In the genomic region with DNA sequence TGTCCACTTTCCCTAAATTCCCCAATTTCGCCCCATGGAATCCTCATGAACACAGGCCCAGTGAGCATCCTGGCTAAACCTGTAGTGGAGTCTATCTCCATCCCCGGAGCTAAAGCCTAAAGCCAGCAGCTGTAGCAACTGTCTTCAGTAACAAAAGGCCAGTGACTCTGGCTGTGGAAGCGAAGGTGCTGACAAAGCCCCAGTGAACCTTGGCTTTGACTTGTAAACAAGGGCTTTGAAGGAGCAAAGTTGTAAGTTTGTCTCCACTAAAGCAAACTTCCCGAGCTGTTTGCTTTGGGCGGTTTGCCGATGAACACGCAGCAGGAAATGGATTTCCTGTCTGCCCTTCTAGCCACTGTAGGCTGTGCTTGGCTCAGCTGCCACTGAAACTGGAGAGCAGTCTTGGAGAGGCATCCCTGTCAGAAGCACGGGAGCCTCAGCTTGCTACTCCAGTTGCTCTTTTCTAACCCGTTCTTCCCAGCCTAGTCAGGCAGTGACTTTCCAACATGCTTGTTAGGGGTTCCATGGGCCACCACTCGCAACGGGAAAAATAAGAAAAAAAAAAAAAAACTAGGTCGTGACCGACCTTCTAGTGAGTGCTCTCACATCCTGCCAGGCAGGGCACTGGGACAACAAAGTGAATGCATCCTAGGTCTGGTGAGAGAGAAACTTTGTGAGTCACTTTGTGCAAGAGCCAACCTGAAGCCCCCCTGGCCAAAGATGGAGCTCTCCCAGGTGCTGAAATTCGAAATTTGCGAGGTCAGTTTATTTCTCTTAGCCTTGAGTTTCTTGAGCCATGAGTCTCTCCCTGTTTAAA, we compare ENCODE assay signal across 8 mouse cellular contexts.
A peak's percentile ranks its signal among the peaks of the same experiment; 100 is the strongest.
DNase-seq lines count a peak whose midpoint lies in the region; ATAC-seq lines count a peak whose summit lies in the region.

No protein-coding gene starts in this region.

- 8% methylated on average over 15 of the region's 15 CpGs for WGBS in kidney, embryonic 15.5 days
- WGBS in hindbrain, embryonic 12.5 days: 7% methylated on average over 15 of the region's 15 CpGs

- no peak overlapping the region for H3K27ac ChIP-seq in kidney, embryonic 15.5 days
- H3K27ac ChIP-seq in hindbrain, embryonic 12.5 days: no peak overlapping the region; the same call in 1 of the 2 replicates

- no peak overlapping the region for H3K9ac ChIP-seq in kidney, embryonic 15.5 days
- H3K9ac ChIP-seq in hindbrain, embryonic 12.5 days: no peak overlapping the region

- H3K4me1 ChIP-seq in kidney, embryonic 15.5 days: peaks cover 9% of the 10 kb centered on the region
- H3K4me1 ChIP-seq in hindbrain, embryonic 12.5 days: peaks cover 15% of the 10 kb centered on the region

- H3K4me2 ChIP-seq in kidney, embryonic 15.5 days: peak overlapping the region; percentile 12
- peak overlapping the region; percentile 32 for H3K4me2 ChIP-seq in hindbrain, embryonic 12.5 days (replicated peaks)

- ATAC-seq in kidney, embryonic 15.5 days (replicated peaks; ENCODE audit: low FRiP score): 0 out of 2 replicates have a peak, but pooled peaks have one; percentile 46
- no peak for ATAC-seq in hindbrain, embryonic 12.5 days (ENCODE audit: low FRiP score)
- no peak for ATAC-seq in erythroid progenitor cell, adult 5-6 weeks (replicated peaks; ENCODE audit: low FRiP score, poor library complexity, severe bottlenecking)
- ATAC-seq in activated CD4-positive, CD25-positive, alpha-beta regulatory T cell, adult 4 months: no peak

- H3K36me3 ChIP-seq in kidney, embryonic 15.5 days: no peaks in the 10 kb centered on the region
- H3K36me3 ChIP-seq in hindbrain, embryonic 12.5 days: no peaks in the 10 kb centered on the region

- no peaks in the 10 kb centered on the region for H3K27me3 ChIP-seq in kidney, embryonic 15.5 days
- H3K27me3 ChIP-seq in hindbrain, embryonic 12.5 days: no peaks in the 10 kb centered on the region

- DNase-seq in kidney, adult 8-10 months: no peak
- DNase-seq in NIH3T3 (ENCODE audit: low read depth): peak; percentile 72
- DNase-seq in cerebellum, postnatal 36 days: peak; percentile 25 to 31
- peak; percentile 25 to 53 for DNase-seq in lung, postnatal 4 days

- 0 out of 2 replicates have a peak, but pooled peaks cover 3% of the 10 kb centered on the region for H3K9me3 ChIP-seq in kidney, embryonic 15.5 days (replicated peaks)
- no peaks in the 10 kb centered on the region for H3K9me3 ChIP-seq in hindbrain, embryonic 12.5 days (replicated peaks)

- no peak overlapping the region for H3K4me3 ChIP-seq in kidney, embryonic 15.5 days (replicated peaks)
- H3K4me3 ChIP-seq in hindbrain, embryonic 12.5 days: no peak overlapping the region

Comparison
In these comparisons a context has a peak if more than half of its experiments do, and no peak if none do; other contexts are left out.
1. DNase-seq: peak in NIH3T3 (single experiment), cerebellum, postnatal 36 days (2 of 2) and lung, postnatal 4 days (2 of 2); none in kidney, adult 8-10 months (0 of 2).